Mouse (Mus musculus): ENCODE results near the gene Ttc17. TPM values are rescaled to one million over a fixed set of nuclear protein-coding genes. Genes with fewer than 3 reads are reported as not detected.

Ttc17 gene
- polyA plus RNA-seq, 1 experiment = 7.7 TPM

GRCm38 (mm10) chr2:94327836-94328235 lies 78.7 kb downstream of the Ttc17 start:
- Histone ChIP-seq H3K4me3 (ENCODE audit: insufficient read depth, poor library complexity, severe bottlenecking) (no peak overlapping the region), H3ac (ENCODE audit: control insufficient read depth, insufficient read length, low read depth) (no peak overlapping the region), H3K79me2 (ENCODE audit: control insufficient read depth, insufficient read depth) (no peaks in the 10 kb centered on the region), H3K79me3 (ENCODE audit: low read depth) (no peaks in the 10 kb centered on the region), H3K27me3 (ENCODE audit: control insufficient read depth, insufficient read depth, insufficient read length) (no peaks in the 10 kb centered on the region), H3K36me3 (ENCODE audit: control insufficient read depth, insufficient read depth) (peaks cover 52% of the 10 kb centered on the region)
- TF ChIP-seq MYOG (IDR thresholded peaks at IDR 0.05; ENCODE audit: control insufficient read depth, extremely low read depth, insufficient read length) (no peak), CTCF (IDR thresholded peaks at IDR 0.05; ENCODE audit: control insufficient read depth, insufficient read depth, insufficient read length) (no peak), CEBPB (IDR thresholded peaks at IDR 0.05; ENCODE audit: low read depth) (no peak), MAX (IDR thresholded peaks at IDR 0.05) (no peak), USF1 (IDR thresholded peaks at IDR 0.05; ENCODE audit: low read depth) (no peak), MYOD1 (IDR thresholded peaks at IDR 0.05; ENCODE audit: control insufficient read depth, insufficient read length, low read depth) (no peak), FOSL1 (IDR thresholded peaks at IDR 0.05; ENCODE audit: insufficient read depth, low read length, poor library complexity, severe bottlenecking) (no peak)

GRCm38 (mm10) chr2:94319780-94320179 lies 86.7 kb downstream of the Ttc17 start:
- Histone ChIP-seq H3ac (ENCODE audit: control insufficient read depth, insufficient read length, low read depth) (no peak overlapping the region), H3K36me3 (ENCODE audit: control insufficient read depth, insufficient read depth) (peaks cover 40% of the 10 kb centered on the region)
- TF ChIP-seq FOSL1 (IDR thresholded peaks at IDR 0.05; ENCODE audit: insufficient read depth, low read length, poor library complexity, severe bottlenecking) = no peak
- TF ChIP-seq MAX (IDR thresholded peaks at IDR 0.05) = no peak
- no peak for TF ChIP-seq MYOD1 (IDR thresholded peaks at IDR 0.05; ENCODE audit: control insufficient read depth, insufficient read length, low read depth)
- no peak for TF ChIP-seq MYOG (IDR thresholded peaks at IDR 0.05; ENCODE audit: control insufficient read depth, extremely low read depth, insufficient read length)
- no peak for TF ChIP-seq CTCF (IDR thresholded peaks at IDR 0.05; ENCODE audit: control insufficient read depth, insufficient read depth, insufficient read length)
- no peak for TF ChIP-seq CEBPB (IDR thresholded peaks at IDR 0.05; ENCODE audit: low read depth)
- TF ChIP-seq USF1 (IDR thresholded peaks at IDR 0.05; ENCODE audit: low read depth) = no peak

GRCm38 (mm10) chr2:94316526-94316925 lies 90.0 kb downstream of the Ttc17 start:
- TF ChIP-seq CEBPB (IDR thresholded peaks at IDR 0.05; ENCODE audit: low read depth) = no peak
- no peak for TF ChIP-seq MAX (IDR thresholded peaks at IDR 0.05)
- no peak for TF ChIP-seq FOSL1 (IDR thresholded peaks at IDR 0.05; ENCODE audit: insufficient read depth, low read length, poor library complexity, severe bottlenecking)
- no peak for TF ChIP-seq MYOG (IDR thresholded peaks at IDR 0.05; ENCODE audit: control insufficient read depth, extremely low read depth, insufficient read length)
- TF ChIP-seq CTCF (IDR thresholded peaks at IDR 0.05; ENCODE audit: control insufficient read depth, insufficient read depth, insufficient read length) = no peak
- TF ChIP-seq USF1 (IDR thresholded peaks at IDR 0.05; ENCODE audit: low read depth) = no peak
- TF ChIP-seq MYOD1 (IDR thresholded peaks at IDR 0.05; ENCODE audit: control insufficient read depth, insufficient read length, low read depth) = no peak
- H3K36me3 ChIP-seq (ENCODE audit: control insufficient read depth, insufficient read depth) = peaks cover 22% of the 10 kb centered on the region
- no peaks in the 10 kb centered on the region for H3K79me2 ChIP-seq (ENCODE audit: control insufficient read depth, insufficient read depth)
- no peak overlapping the region for H3K4me3 ChIP-seq (ENCODE audit: insufficient read depth, poor library complexity, severe bottlenecking)
- H3K79me3 ChIP-seq (ENCODE audit: low read depth) = no peaks in the 10 kb centered on the region
- H3ac ChIP-seq (ENCODE audit: control insufficient read depth, insufficient read length, low read depth) = no peak overlapping the region
- no peaks in the 10 kb centered on the region for H3K27me3 ChIP-seq (ENCODE audit: control insufficient read depth, insufficient read depth, insufficient read length)

More at GRCm38 (mm10) chr2:94319780-94320179, 86.7 kb downstream of the Ttc17 start:
- H3K27me3 ChIP-seq (ENCODE audit: control insufficient read depth, insufficient read depth, insufficient read length) = no peaks in the 10 kb centered on the region
- no peaks in the 10 kb centered on the region for H3K79me2 ChIP-seq (ENCODE audit: control insufficient read depth, insufficient read depth)
- H3K4me3 ChIP-seq (ENCODE audit: insufficient read depth, poor library complexity, severe bottlenecking) = no peak overlapping the region
- no peaks in the 10 kb centered on the region for H3K79me3 ChIP-seq (ENCODE audit: low read depth)

GRCm38 (mm10) chr2:94303984-94304383 lies 102.5 kb downstream of the Ttc17 start:
- Histone ChIP-seq H3K4me3 (ENCODE audit: insufficient read depth, poor library complexity, severe bottlenecking) (no peak overlapping the region), H3K79me3 (ENCODE audit: low read depth) (no peaks in the 10 kb centered on the region), H3K36me3 (ENCODE audit: control insufficient read depth, insufficient read depth) (peaks cover 16% of the 10 kb centered on the region), H3K27me3 (ENCODE audit: control insufficient read depth, insufficient read depth, insufficient read length) (no peaks in the 10 kb centered on the region), H3ac (ENCODE audit: control insufficient read depth, insufficient read length, low read depth) (no peak overlapping the region), H3K79me2 (ENCODE audit: control insufficient read depth, insufficient read depth) (no peaks in the 10 kb centered on the region)
- no peak for TF ChIP-seq USF1 (IDR thresholded peaks at IDR 0.05; ENCODE audit: low read depth)
- TF ChIP-seq FOSL1 (IDR thresholded peaks at IDR 0.05; ENCODE audit: insufficient read depth, low read length, poor library complexity, severe bottlenecking) = no peak
- TF ChIP-seq CTCF (IDR thresholded peaks at IDR 0.05; ENCODE audit: control insufficient read depth, insufficient read depth, insufficient read length) = no peak
- no peak for TF ChIP-seq CEBPB (IDR thresholded peaks at IDR 0.05; ENCODE audit: low read depth)
- no peak for TF ChIP-seq MAX (IDR thresholded peaks at IDR 0.05)
- TF ChIP-seq MYOG (IDR thresholded peaks at IDR 0.05; ENCODE audit: control insufficient read depth, extremely low read depth, insufficient read length) = no peak

- TF ChIP-seq USF1 (IDR thresholded peaks at IDR 0.05; ENCODE audit: low read depth) (no peak), MYOD1 (IDR thresholded peaks at IDR 0.05; ENCODE audit: control insufficient read depth, insufficient read length, low read depth) (no peak), MAX (IDR thresholded peaks at IDR 0.05) (no peak), FOSL1 (IDR thresholded peaks at IDR 0.05; ENCODE audit: insufficient read depth, low read length, poor library complexity, severe bottlenecking) (no peak), CEBPB (IDR thresholded peaks at IDR 0.05; ENCODE audit: low read depth) (no peak), CTCF (IDR thresholded peaks at IDR 0.05; ENCODE audit: control insufficient read depth, insufficient read depth, insufficient read length) (no peak), MYOG (IDR thresholded peaks at IDR 0.05; ENCODE audit: control insufficient read depth, extremely low read depth, insufficient read length) (no peak)
- H3K4me3 ChIP-seq (ENCODE audit: insufficient read depth, poor library complexity, severe bottlenecking) = no peak overlapping the region
- H3K36me3 ChIP-seq (ENCODE audit: control insufficient read depth, insufficient read depth) = peaks cover 16% of the 10 kb centered on the region
- no peaks in the 10 kb centered on the region for H3K79me2 ChIP-seq (ENCODE audit: control insufficient read depth, insufficient read depth)
- no peaks in the 10 kb centered on the region for H3K27me3 ChIP-seq (ENCODE audit: control insufficient read depth, insufficient read depth, insufficient read length)
- no peaks in the 10 kb centered on the region for H3K79me3 ChIP-seq (ENCODE audit: low read depth)
- H3ac ChIP-seq (ENCODE audit: control insufficient read depth, insufficient read length, low read depth) = no peak overlapping the region
These were observed 104.1 kb downstream of the Ttc17 start for GRCm38 (mm10) chr2:94302393-94302792.

GRCm38 (mm10) chr2:94301749-94302148 lies 104.7 kb downstream of the Ttc17 start:
- Histone ChIP-seq H3ac (ENCODE audit: control insufficient read depth, insufficient read length, low read depth) (no peak overlapping the region), H3K27me3 (ENCODE audit: control insufficient read depth, insufficient read depth, insufficient read length) (no peaks in the 10 kb centered on the region), H3K4me3 (ENCODE audit: insufficient read depth, poor library complexity, severe bottlenecking) (no peak overlapping the region), H3K79me2 (ENCODE audit: control insufficient read depth, insufficient read depth) (no peaks in the 10 kb centered on the region), H3K36me3 (ENCODE audit: control insufficient read depth, insufficient read depth) (peaks cover 16% of the 10 kb centered on the region), H3K79me3 (ENCODE audit: low read depth) (no peaks in the 10 kb centered on the region)
- TF ChIP-seq MYOD1 (IDR thresholded peaks at IDR 0.05; ENCODE audit: control insufficient read depth, insufficient read length, low read depth) = peak; percentile 76
- TF ChIP-seq USF1 (IDR thresholded peaks at IDR 0.05; ENCODE audit: low read depth) = no peak
- TF ChIP-seq FOSL1 (IDR thresholded peaks at IDR 0.05; ENCODE audit: insufficient read depth, low read length, poor library complexity, severe bottlenecking) = no peak

Data from C2C12 (cell line).